Mouse (Mus musculus) stomach, embryonic 16.5 days (tissue): ENCODE data around the gene Plxna1. TPM values are rescaled to one million over a fixed set of nuclear protein-coding genes. Genes with fewer than 3 reads are reported as not detected.

Experiments
- polyA plus RNA-seq: library from polyadenylated mRNA; unstranded; fragments of >200 nt; fragmentation: Nextera tagmentation; extraction: Ambion mirVana; gene quantifications from 2 replicates; pipeline ENCODE4 v1.2.1, GENCODE M21; 2015

Plxna1 gene
- polyA plus RNA-seq, 1 experiment from 2014 or later, result 9.3 TPM

Other genes with a start within 250 kb of the Plxna1 start
- 38.0 and 41.2 TPM in 2 replicates for gene Chchd6, start 233.0 kb upstream of the Plxna1 start, polyA plus RNA-seq